Mouse (Mus musculus) embryo, embryonic 9.5 days (tissue): ENCODE results near the gene Slc25a42.

Experiments
- DNase-seq: peaks from one replicate; pipeline ENCODE4 v3.0.0-alpha.2; 2017; ENCODE audit errors: extremely low spot score

Gene Slc25a42

DNA sequence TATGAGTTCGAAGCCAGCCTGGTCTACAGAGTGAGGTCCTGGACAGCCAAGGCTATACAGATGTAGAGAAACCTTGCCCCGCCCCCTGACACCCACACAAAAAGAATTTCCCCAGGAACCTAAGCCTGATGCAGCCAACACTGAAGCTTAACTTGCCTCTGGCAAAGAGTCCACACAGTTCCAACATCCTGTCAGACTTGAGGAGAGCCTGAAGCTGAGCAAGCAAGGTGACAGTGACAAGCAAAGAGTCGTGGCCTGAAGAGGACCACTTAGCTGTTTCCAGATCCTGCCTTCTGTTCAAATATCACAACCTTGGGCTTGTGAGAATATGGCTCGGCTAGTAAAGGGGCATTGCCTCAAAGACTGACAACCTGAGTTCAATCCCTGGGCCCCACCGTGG is 3.0 kb upstream of the Slc25a42 start:
- no peak for DNase-seq

DNA sequence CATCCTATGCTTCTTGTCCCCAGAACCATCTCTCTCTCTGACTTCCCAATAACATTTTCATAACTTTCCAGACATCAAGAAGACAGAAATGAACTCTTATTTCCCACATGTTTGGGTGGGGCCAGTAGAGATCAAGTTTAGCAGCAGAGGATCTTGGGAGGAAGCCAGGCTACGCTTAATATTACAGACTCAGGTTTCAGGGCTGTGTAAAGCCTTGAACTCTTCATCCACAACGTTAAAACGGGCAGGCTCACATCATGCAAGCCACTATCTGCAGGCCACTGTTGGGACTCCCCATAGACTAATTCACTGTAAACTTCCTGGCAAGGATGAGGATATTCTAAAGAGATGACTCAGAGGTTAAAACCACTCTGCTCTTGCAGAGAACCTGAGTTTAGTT is 2.3 kb upstream of the Slc25a42 start:
- DNase-seq, result no peak

DNA sequence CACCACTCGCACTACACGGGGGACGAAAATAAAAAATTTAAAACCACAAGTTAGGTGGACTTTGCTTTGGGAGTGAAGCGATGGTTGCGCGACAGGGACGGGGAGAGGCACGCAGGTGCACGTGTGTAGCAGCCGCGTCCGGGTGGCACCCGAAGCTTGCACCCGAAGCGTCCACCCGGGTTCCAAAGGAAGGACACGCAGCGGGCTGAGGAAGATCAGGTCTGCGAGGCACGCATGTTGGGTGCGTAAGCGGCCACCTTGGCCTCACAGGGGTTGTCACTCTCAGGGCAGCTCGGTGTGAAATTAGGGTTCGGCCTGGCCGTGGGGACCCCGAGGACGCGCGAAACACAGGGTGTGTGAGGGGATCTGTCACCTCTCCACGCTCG is 386 bp downstream of the Slc25a42 start:
- DNase-seq, result no peak

DNA sequence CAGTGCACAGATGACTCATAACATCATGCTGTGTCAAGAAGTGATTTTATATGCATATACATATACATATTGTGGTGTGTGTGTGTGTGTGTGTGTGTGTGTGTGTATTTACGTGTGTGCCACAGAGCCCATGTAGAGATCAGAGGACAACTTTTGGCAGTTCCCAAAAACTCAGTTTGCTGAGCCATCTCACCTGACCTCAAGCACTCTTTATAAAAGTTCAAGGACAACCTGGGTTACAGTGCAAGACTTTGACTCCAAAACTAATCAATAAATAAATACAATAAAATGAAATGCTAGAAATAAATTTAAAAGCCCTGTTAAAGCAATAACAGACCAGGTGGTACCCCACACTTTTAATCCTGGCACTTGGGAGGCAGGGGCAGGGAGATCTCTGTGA is 830 bp downstream of the Slc25a42 start:
- no peak for DNase-seq

DNA sequence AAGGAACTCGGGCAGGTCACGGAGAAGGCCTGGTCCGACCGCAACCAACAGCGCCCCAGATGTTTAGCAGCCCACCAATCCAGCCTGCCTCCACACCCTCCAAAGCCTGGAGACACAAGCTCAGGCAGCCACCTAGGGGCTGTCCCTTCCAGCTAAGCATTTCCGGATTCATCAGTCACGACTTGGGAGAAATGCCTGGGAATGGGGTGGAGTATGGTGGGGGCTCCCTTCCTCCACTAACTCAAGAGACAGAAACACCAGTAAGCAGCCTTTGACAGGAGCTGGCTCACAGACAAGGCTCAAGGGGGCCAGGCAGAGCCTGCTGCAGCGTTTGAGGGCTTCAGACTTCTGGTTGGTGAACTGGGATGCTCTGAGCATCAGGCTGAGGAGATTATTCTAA is 1.6 kb downstream of the Slc25a42 start:
- no peak for DNase-seq

DNA sequence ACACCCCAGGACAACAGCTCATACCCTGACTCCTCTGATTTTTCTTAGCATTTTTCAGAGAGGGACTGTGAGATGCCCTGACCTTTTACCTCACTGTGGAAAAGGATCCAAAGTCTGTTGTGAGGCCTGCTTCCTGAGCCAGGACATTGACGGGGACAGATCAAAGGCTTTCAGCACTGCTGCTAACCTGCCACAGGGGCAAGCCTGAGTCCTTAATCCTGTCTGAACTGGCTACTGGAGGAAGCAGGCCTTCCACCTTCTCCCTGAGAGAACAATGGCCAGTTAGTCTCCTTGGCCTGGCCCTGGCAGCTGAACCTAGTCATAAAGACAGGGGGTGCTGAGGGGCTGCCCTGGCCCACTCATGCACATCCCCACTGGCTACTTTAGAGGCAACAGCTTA is 4.0 kb downstream of the Slc25a42 start:
- no peak for DNase-seq

DNA sequence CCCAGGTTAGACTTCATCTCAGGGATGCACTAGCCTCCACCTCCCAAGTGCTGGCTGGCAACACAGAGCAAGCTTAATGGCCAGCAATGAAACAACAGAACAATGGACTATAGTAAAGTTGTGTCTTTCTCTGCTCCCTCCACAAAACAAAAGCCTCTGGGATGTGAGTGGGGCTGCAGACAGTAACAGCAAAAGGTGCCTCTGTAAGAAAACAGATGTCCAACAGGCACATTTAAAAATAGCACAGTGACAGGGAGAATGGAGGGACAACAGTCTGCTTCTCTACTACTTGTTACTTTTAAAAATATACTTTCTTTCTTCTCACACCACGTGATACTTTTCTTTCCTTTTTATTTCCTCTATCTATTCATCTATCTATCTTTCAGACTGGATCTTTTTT is 7.3 kb downstream of the Slc25a42 start:
- no peak for DNase-seq

DNA sequence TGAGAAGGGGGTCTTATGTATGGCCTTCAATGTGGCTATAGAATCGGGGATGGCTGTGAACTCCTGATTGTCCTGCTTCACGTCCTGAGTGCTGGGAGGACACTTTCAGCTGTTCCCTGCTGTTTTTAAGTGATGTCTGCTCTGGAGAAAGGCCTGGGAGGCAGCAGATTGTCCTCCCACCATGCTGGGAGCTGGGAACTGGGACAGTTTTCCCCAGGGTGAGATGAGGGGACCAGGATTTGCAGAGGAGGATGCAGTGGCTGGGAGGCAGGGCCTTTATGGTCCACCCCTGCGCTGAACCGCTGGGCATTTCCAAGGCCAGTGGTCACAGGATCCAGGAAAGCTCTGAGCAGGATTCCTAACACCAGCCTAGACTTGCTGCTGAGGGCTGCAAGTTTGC is 9.0 kb downstream of the Slc25a42 start:
- DNase-seq, result no peak

DNA sequence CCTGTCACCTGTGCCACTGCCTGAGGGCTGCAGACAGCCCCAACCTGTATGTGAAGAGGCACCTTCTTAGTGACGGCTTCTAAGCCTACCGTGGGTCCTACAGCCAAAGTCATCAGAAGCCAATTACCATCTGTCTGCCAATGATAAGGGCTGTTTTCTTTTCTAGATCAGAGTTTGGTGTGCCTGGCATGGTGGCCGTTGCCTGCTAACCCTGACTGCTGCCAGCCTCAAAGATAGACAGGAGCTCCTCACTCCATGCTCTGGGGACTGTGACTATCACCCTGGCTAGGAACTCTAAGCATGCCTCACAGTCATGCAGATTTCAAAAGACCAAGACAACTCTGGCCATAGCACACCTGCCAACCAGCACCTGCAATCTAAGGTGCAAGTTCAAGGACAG is 10.7 kb downstream of the Slc25a42 start:
- DNase-seq, result no peak

DNA sequence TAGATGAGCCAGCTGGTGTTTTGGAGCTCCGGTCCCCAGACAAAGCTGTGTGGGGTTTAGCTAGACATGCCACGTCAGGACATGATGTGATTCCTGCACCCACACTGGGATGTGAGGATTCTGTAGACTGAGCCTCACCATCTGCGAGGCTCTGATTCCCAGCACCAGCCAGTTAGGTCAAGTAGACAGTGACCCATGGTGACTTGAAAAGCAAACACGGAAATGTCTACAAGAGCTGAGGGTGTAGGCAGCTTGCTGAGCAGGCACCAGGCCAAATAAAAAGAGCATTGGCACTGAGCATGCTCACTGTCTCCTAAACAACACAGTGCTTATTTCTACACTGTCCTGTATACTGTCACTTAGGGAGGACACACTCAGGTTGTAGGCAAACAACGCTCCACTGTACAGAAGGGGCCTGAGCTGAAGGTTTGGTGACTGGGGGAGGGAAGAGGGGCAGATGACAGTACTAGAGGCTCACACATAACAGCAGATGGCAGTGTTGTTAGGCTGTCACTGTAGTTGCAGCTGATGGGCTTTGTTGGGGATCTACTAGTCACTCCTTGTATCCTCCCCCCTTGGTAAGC is 11.9 kb downstream of the Slc25a42 start:
- no peak for DNase-seq

DNA sequence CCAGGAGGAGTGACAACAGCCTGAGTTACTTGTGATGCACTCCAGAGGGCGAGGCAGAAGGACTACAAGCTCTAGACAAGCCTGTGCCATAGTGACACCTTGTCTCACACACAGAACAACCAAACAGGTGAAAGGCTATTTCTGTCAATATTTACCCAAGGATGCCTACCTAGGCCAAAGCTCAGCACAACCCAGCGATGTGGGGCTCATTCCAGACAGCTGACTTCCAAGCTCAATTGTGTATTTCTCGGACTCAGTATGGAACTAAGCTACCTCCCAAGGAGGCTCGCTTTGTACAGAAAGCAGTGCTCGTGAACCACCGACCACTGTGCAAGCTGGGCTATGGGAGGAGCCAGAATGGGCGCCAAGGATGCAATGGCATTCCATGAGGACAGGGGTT is 14.5 kb downstream of the Slc25a42 start:
- DNase-seq, result no peak

DNA sequence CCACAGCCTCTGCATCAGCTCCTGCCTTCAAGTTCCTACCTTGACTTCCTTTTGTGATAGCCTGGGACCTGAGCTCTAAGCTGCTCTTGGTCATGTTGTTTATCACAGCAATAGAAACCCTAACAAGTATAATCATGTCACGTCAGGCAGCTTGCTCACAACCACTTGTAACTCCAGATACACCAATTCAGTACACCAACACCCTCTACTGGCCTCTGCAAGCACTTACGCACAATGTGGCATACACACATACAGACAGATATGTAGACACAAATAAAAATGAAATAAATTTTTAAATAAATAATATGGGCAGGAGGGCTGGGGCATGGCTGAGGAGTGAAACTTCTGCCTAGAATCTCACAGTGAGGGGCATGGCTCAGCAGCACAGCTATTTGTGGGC is 16.3 kb downstream of the Slc25a42 start:
- DNase-seq, result no peak

DNA sequence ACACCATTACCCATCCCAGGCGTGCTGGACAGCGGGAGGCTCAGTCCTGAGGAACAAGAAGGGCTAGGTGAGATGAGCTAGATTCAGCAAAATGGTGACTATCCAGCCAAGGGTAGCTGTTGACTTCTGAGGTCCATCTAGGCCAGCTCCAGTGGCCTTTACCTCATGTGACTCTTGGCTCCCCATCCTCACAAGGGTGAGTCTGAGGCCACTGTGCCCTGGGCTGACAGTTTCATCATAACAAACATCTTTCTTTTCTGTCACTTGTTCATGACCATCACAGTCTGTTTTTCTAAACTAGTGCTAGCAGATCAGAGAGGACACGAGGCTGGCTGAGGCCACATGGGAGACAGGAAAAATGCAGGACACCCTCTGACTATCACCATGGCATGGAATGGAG is 17.9 kb downstream of the Slc25a42 start:
- DNase-seq, result no peak

DNA sequence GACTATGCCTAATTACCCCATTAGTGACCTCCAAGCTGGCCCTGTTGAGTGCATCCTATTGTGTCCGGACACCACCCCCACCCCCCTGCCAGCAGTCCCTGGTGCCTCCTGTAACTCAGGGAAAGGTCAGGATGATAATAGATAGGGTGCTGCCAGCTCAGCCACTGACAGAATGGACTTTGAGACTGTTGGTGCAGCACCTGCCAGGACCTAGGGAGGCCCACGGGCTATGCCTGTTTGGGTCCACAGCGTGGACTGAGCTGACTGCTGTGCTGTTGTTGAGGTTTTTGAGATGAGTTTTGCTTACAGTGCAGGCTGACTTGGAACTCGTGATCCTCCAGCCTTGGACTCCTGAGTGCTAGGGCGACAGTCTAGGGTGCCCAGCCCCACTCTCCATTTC is 18.9 kb downstream of the Slc25a42 start:
- no peak for DNase-seq

DNA sequence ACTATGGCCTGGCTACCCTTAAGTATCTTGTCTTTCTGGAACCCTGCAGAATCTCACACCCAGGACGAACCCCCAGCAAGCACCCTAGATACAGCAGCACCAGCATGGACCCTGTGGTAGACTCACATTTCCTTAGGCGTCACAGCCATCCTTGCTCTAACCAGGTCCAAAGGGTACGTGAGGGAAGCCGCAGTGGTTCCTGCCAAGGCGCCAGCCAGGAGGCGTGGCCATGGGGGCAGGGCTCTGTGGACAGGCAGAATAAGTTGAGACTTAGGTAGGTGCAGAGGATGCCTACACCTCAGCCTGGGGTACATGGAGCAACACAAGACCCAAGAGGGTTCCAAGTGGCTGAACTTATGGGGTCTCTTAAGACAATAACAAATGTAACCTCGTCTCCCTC is 23.4 kb downstream of the Slc25a42 start:
- no peak for DNase-seq

DNA sequence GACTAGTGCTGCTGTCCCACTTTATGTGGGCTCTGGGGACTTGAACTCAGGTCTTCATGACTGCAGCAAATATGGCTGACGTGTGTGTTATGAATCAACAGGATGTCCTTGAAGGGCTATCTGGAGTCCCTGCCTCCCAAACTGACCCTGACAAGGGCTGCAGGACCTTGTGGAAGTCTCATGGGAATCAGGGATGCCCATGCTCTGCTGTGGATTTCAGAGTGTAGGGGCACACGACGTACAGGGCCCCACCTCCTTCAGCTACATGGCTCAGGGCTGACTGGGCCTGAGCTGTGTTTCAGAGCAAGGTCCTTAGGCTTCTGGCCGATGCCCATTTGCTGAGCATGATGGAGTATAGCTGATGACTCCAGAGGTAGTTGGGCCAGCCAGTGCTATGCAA is 28.9 kb downstream of the Slc25a42 start:
- no peak for DNase-seq

DNA sequence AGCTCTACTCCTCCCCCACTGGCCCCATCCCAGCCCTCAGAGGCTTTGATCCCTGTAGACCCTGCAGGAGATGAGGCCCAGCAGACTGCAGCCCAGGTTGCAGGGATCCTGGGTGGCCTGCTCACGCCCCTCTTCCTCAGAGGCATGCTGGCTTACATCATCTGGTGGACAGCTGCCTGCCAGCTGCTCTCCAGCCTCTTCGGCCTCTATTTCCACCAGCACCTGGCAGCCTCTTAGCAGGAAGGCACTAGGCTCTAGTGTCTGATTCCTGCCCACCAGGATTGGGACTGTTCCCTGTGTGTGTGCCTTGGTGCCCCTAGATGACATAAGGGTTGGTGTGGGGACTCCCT is 30.2 kb downstream of the Slc25a42 start:
- DNase-seq, result no peak

DNA sequence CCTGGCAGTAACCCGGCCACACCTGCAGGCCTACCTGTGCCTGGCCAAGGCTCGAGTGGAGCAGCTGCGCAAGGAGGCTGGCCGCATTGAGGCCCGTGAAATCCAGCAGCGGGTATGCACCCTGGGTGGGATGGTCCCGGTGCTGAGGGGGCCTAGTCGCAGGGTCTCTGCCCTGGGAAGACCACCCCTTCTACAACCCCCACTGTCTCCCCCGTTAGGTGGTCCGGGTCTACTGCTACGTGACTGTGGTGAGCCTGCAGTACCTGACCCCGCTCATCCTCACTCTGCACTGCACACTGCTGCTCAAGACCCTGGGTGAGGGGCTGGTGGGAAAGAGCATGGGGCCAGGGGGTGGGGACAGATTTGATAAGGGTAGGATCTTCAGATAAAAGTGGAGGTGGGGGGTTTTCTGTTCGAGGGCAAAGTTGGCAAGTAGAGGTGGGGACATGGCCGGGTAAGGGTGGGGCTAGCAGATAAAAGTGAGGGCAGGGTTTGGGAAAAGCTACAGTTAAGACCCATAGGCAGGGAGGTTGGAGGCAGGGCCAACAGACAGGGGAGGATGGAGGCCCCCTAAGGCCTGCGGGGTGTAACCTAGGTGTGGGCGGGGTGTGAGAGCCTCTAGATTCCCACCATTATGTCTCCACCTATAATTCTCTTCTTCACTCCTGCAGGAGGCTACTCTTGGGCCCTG is 30.7 kb downstream of the Slc25a42 start:
- DNase-seq, result no peak

DNA sequence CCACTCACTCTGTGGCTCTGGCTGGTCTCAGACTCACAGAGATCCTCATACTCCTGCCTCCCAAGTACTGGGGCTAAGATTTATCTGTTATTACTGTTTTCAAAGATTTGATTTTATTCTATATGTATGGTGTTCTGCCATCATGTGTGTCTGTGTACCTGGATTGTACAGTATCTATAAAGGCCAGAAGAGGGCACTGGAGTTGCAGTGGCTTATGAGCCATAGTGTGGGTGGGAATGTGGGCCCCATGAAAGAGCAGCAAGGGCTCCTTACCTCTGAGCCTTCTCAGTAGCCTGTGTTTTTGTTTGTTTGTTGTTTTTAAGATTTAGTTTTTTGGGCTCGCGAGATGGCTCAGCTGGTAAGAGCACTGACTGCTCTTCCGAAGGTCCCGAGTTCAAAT is 33.0 kb downstream of the Slc25a42 start:
- DNase-seq, result no peak

DNA sequence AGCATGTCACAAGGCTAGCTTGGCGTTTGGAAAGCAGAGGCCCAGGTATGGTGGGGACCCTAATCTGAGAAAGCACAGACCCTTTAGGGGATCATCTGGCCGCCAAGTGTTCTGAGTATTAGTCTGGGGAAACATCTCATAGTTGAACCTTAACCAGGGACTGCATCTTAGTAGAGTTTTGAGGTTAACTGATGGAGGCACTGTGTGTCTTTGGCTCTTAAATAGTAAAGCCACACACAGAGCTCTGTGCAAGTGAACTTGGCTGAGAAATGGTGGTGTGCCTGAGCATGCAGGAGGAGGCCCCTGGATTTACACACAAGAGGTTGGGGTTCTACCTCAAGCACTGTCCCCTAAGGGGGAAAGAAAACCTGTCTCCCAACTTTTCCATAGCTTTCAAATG is 33.9 kb downstream of the Slc25a42 start:
- no peak for DNase-seq

DNA sequence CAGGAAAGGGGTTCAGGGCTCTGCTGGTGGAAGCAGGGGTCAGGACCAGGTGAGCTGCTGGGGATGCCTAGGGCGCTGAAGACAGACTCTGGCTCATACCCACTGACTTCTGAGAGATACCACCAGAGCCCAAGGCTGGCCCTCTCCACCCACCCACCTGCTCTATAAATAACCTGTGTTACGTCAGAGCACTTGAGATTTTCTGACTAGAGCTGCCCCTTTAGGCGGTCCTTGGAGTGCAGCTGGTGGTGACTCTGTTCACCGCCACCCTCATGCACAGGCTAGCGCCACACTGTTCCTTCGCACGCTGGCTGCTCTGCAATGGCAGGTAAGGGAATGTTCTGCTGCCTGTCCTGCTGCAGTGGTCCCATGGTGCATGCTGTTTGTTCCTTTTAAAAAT is 38.0 kb downstream of the Slc25a42 start:
- no peak for DNase-seq

DNA sequence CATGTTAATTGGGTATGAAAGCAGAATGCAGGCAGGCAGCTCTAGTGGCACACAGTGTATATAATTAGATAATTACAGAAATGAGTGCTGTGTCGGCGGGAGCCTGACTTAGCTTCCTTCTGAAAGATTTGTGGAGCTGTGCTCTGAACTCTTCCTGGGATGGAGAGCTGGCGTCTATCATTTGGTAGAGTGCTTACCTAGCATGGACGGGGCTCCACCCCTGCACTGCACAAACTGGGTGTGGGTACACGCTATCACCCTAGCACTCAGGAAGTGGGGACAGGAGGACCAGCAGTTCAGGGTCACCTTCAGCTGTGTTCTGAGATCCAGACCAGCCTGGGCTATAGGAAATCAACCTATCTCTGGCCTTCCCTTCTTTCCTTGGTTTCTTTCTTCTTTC is 38.8 kb downstream of the Slc25a42 start:
- no peak for DNase-seq

DNA sequence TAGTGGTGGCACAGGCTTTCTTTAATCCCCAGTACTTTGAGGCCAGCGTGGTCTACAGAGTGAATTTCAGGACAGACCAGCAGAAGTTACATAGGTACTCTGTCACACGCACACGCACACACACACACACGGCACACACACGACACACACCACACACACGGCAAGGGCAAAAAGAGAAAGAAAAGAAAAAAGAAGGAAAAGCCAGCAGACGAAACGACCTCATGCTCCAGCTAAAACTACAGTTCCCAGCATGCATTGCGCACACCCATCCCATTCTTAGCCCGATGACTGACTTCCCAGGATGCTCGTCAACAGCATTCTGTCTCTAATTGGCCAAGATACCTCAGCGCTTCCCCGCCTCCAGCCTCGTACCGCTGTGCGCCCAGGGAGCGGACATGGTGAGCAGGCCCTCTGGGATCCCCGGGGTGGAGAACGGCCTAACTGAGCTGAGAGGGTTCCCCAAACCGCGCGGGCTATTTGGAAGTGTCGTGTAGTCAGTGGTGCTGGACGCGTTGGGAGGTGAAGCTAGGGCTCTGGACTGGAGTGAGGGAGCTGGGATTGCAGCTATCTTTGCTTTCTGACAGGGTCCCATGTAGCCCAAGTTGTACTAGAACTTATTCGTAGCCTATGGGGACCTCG is 39.9 kb downstream of the Slc25a42 start, which contains the start of gene Tmem161a:
Gene Tmem161a (plus strand): TSS at position 314 of the 639 bp plus-strand sequence.
- peak; percentile 90 for DNase-seq

DNA sequence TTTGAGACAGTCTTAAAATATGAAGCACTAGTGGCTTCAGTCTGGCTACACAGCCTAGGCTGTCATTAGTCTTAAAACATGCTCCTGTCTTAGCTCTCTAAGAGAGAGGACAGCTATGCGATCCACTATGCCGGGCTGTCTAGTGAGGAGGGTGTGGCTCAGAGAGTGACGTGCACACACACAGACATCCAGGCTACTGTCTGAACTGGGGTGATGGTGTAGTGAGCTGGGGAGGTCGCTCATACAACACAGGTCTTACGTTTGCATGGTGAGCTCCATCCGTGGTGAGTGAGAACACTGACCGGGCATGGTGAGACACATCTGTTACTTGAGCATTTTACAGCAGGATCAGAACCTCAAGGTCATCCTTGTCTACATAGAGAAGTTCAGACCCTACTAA is 40.9 kb downstream of the Slc25a42 start:
- DNase-seq, result no peak
